Mouse (Mus musculus) CH12.LX (cell line): ENCODE results near the gene Tinf2. TPM values are rescaled to one million over a fixed set of nuclear protein-coding genes. Genes with fewer than 3 reads are reported as not detected.
A peak's percentile ranks its signal among the peaks of the same experiment; 100 is the strongest.

Source experiments
- DNase-seq: peaks from one replicate; pipeline ENCODE4 v3.0.0-alpha.2; 2013; ENCODE audit errors: extremely low read depth
- H3K27ac ChIP-seq: 2 replicates; pipeline ENCODE4 v1.5.1; 2012; ENCODE audit warnings: low read depth, mild to moderate bottlenecking, control low read depth, moderate library complexity; ENCODE audit not compliant: insufficient read depth
- H3K27me3 ChIP-seq: replicated peaks from 2 replicates; pipeline ENCODE3; 2012; ENCODE audit warnings: inconsistent platforms
- H3K36me3 ChIP-seq, 2 experiments: replicated peaks in 1 of 2; 2 replicates each; pipeline versions ENCODE3 to v1.6.1; 2012; ENCODE audit warnings: inconsistent platforms in 1 of 2, low read length in 1 of 2, mild to moderate bottlenecking in 1 of 2, mixed read lengths in 1 of 2, moderate library complexity in 1 of 2; ENCODE audit not compliant: control insufficient read depth in 1 of 2, insufficient read depth in 1 of 2
- H3K4me1 ChIP-seq, 2 experiments: 2 replicates each; pipeline ENCODE4 v1.6.1; 2012; ENCODE audit warnings: inconsistent platforms in 1 of 2, moderate library complexity in 1 of 2; ENCODE audit not compliant: insufficient read depth in 2 of 2, control insufficient read depth in 1 of 2
- H3K4me2 ChIP-seq: 2 replicates; pipeline ENCODE4 v1.6.1; 2012; ENCODE audit warnings: low read depth, mild to moderate bottlenecking, control low read depth; ENCODE audit not compliant: poor library complexity, insufficient read depth, severe bottlenecking
- H3K4me3 ChIP-seq, 3 experiments: fragments of 150-350 bp in 1 of 3; sonication (generic) in 1 of 3; replicated peaks in 1 of 3; 2 replicates each; pipeline versions ENCODE3 to v1.5.1; 2011 to 2012; ENCODE audit warnings: low read depth in 2 of 3, low read length in 2 of 3, mild to moderate bottlenecking in 2 of 3, moderate library complexity in 2 of 3, control low read depth in 1 of 3, improper control_type of control experiment in 1 of 3, inconsistent platforms in 1 of 3, mixed read lengths in 1 of 3; ENCODE audit not compliant: poor library complexity in 1 of 3
- H3K79me2 ChIP-seq: replicated peaks from 2 replicates; pipeline ENCODE4 v1.6.1; 2012; ENCODE audit warnings: mild to moderate bottlenecking, moderate library complexity; ENCODE audit not compliant: control insufficient read depth, poor library complexity, insufficient read depth, severe bottlenecking; ENCODE audit errors: extremely low read depth
- H3K9ac ChIP-seq: 2 replicates; pipeline ENCODE4 v1.6.1; 2012; ENCODE audit warnings: low read depth, mild to moderate bottlenecking, control low read depth, moderate library complexity; ENCODE audit not compliant: insufficient read depth
- H3K9me3 ChIP-seq: replicated peaks from 2 replicates; pipeline ENCODE3; 2012; ENCODE audit warnings: low read length, inconsistent platforms, mixed read lengths
- BHLHE40 ChIP-seq: IDR thresholded peaks from 2 replicates; pipeline ENCODE4 v1.6.1; 2011; ENCODE audit warnings: mild to moderate bottlenecking, low read depth, low read length, improper control_type of control experiment
- CHD1 ChIP-seq: IDR thresholded peaks from 2 replicates; pipeline ENCODE4 v1.6.1; 2012; ENCODE audit warnings: low read depth, low read length, improper control_type of control experiment, inconsistent platforms
- CHD2 ChIP-seq: IDR thresholded peaks from 2 replicates; pipeline ENCODE4 v1.6.1; 2011; ENCODE audit warnings: low read length, improper control_type of control experiment
- CTCF ChIP-seq, 2 experiments: IDR thresholded peaks in 1 of 2; conservative IDR thresholded peaks in 1 of 2; 2 replicates each; pipeline ENCODE4 v1.5.1; 2011 to 2012; ENCODE audit warnings: low read depth in 2 of 2, low read length in 2 of 2, improper control_type of control experiment in 1 of 2, inconsistent platforms in 1 of 2, mild to moderate bottlenecking in 1 of 2, moderate library complexity in 1 of 2
- ELF1 ChIP-seq: IDR thresholded peaks from 2 replicates; pipeline ENCODE4 v1.6.1; 2014; ENCODE audit warnings: low read depth, mild to moderate bottlenecking, inconsistent platforms, low read length, improper control_type of control experiment
- EP300 ChIP-seq: IDR thresholded peaks from 2 replicates; pipeline ENCODE4 v1.6.1; 2011; ENCODE audit warnings: low read length, improper control_type of control experiment
- GABPA ChIP-seq: IDR thresholded peaks from 2 replicates; pipeline ENCODE4 v1.6.1; 2012; ENCODE audit warnings: low read depth, low read length, improper control_type of control experiment, inconsistent platforms; ENCODE audit not compliant: insufficient replicate concordance
- HCFC1 ChIP-seq: IDR thresholded peaks from 2 replicates; pipeline ENCODE4 v1.6.1; 2012; ENCODE audit warnings: low read depth, mild to moderate bottlenecking, inconsistent platforms, low read length, improper control_type of control experiment
- JUND ChIP-seq: conservative IDR thresholded peaks from 2 replicates; pipeline ENCODE4 v1.6.1; 2011; ENCODE audit warnings: low read depth, low read length, improper control_type of control experiment
- KAT2A ChIP-seq: IDR thresholded peaks from 2 replicates; pipeline ENCODE4 v1.6.1; 2012; ENCODE audit warnings: low read length, improper control_type of control experiment, inconsistent platforms; ENCODE audit not compliant: insufficient replicate concordance
- MAZ ChIP-seq: IDR thresholded peaks from 2 replicates; pipeline ENCODE4 v1.6.1; 2012; ENCODE audit warnings: low read depth, mild to moderate bottlenecking, inconsistent platforms, low read length, improper control_type of control experiment, moderate library complexity
- MEF2A ChIP-seq: IDR thresholded peaks from 2 replicates; pipeline ENCODE4 v1.6.1; 2014; ENCODE audit warnings: low read depth, mild to moderate bottlenecking, inconsistent platforms, low read length, improper control_type of control experiment, borderline replicate concordance
- MXI1 ChIP-seq: IDR thresholded peaks from 2 replicates; pipeline ENCODE4 v1.6.1; 2011; ENCODE audit warnings: mild to moderate bottlenecking, low read depth, low read length, improper control_type of control experiment
- MYC ChIP-seq: IDR thresholded peaks from 2 replicates; pipeline ENCODE4 v1.6.1; 2011; ENCODE audit warnings: low read depth, mild to moderate bottlenecking, improper control_type of control experiment, low read length
- POLR2AphosphoS2 ChIP-seq: IDR thresholded peaks from 2 replicates; pipeline ENCODE4 v1.6.1; 2011; ENCODE audit warnings: low read depth, low read length, improper control_type of control experiment
- RAD21 ChIP-seq: IDR thresholded peaks from 2 replicates; pipeline ENCODE4 v1.6.1; 2011; ENCODE audit warnings: low read depth, mild to moderate bottlenecking, low read length, improper control_type of control experiment, moderate library complexity
- RCOR1 ChIP-seq: conservative IDR thresholded peaks from 2 replicates; pipeline ENCODE4 v1.6.1; 2012; ENCODE audit warnings: low read depth, mild to moderate bottlenecking, inconsistent platforms, low read length, improper control_type of control experiment
- SIN3A ChIP-seq: IDR thresholded peaks from 2 replicates; pipeline ENCODE4 v1.6.1; 2012; ENCODE audit warnings: low read length, improper control_type of control experiment, inconsistent platforms
- SMC3 ChIP-seq: IDR thresholded peaks from 2 replicates; pipeline ENCODE4 v1.6.1; 2011; ENCODE audit warnings: low read depth, low read length, improper control_type of control experiment
- UBTF ChIP-seq: IDR thresholded peaks from 2 replicates; pipeline ENCODE4 v1.6.1; 2012; ENCODE audit warnings: low read depth, mild to moderate bottlenecking, inconsistent platforms, low read length, improper control_type of control experiment, moderate library complexity
- USF1 ChIP-seq: IDR thresholded peaks from 2 replicates; pipeline ENCODE4 v1.6.1; 2014; ENCODE audit warnings: low read depth, mild to moderate bottlenecking, inconsistent platforms, low read length, improper control_type of control experiment
- ZC3H11A ChIP-seq: IDR thresholded peaks from 2 replicates; pipeline ENCODE4 v1.6.1; 2012; ENCODE audit warnings: low read depth, mild to moderate bottlenecking, inconsistent platforms, low read length, improper control_type of control experiment
- ZMIZ1 ChIP-seq: IDR thresholded peaks from 2 replicates; pipeline ENCODE4 v1.6.1; 2012; ENCODE audit warnings: low read depth, mild to moderate bottlenecking, inconsistent platforms, low read length, improper control_type of control experiment
- dilution Hi-C: fragments of 300-500 bp; cut with MboI; formaldehyde crosslinking; loops from 2 replicates; pipeline ENCODE4 v1.14.3; 2020; ENCODE audit warnings: low sequenced_read_pairs; ENCODE audit not compliant: extremely low pct_unique_long_range_greater_than_20kb, extremely low pct_ligation_motif_present
- in situ Hi-C: fragments of 300-500 bp; cut with MboI; formaldehyde crosslinking; loops from 3 replicates; pipeline ENCODE4 v1.14.3; 2019; ENCODE audit warnings: low sequenced_read_pairs, low pct_ligation_motif_present, low pct_unique_long_range_greater_than_20kb, mixed read lengths
- polyA plus RNA-seq: library from polyadenylated mRNA; unstranded; fragments of >175 nt; gene quantifications from 2 replicates; pipeline ENCODE4 v1.2.1, GENCODE M21; 2012; ENCODE audit warnings: low read depth; ENCODE audit not compliant: insufficient read length
- total RNA-seq, 2 experiments: library from RNA; depleted of rRNA; stranded (reverse); fragments of 300-350 nt in 1 of 2; fragments of >200 nt in 1 of 2; gene quantifications; 2 replicates each; pipeline ENCODE4 v1.2.3; 2012 to 2014

Gene Tinf2
- total and polyA plus RNA-seq, 3 experiments, result 23.3 to 31.1 (median 29.1) TPM

DNA sequence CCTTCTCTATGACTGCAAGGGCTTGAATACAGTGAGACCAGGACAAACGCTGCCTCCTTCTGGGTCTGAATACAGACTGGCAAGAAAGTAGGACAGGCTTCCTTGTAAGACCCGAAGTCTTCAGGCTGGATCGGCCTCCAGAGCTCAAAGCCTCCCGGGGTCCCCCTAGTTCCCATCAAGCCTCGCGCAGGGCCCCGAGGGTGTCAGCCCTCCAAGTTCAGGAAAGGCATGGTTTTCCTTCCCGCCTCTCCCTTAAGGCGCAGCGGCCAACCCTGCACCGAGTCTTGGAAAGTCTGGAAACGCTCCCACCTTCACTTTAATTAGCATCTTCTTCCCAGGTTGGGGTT lies 10.2 kb downstream of the Tinf2 start:
- Histone ChIP-seq H3K4me2 (peak overlapping the region; percentile 39; the same call in 1 of the 2 replicates), H3K9me3 (no peaks in the 10 kb centered on the region), H3K79me2 (peaks cover 45% of the 10 kb centered on the region), H3K36me3 (peaks cover 16 to 48% of the 10 kb centered on the region in 2 experiments), H3K9ac (peak overlapping the region; percentile 84), H3K4me1 (peaks cover 15 to 52% of the 10 kb centered on the region in 2 experiments; a peak in 3 of 4 replicates), H3K27ac (peak overlapping the region; percentile 84; the same call in 1 of the 2 replicates), H3K4me3 (peak overlapping the region; percentile 56 to 76 (median 74)), H3K27me3 (no peaks in the 10 kb centered on the region)
- in situ Hi-C loops, result no loop called here
- dilution Hi-C loops, result no loop called here
- DNase-seq, result peak; percentile 27
- 0 out of 2 replicates have a peak, but pooled peaks have one; percentile 10 for TF ChIP-seq MAZ
- TF ChIP-seq UBTF, result peak; percentile 49; the same call in 1 of the 2 replicates
- TF ChIP-seq POLR2AphosphoS2, result no peak

- no peak overlapping the region for H3K9ac ChIP-seq
- H3K27ac ChIP-seq, result no peak overlapping the region
- in situ Hi-C loops, result no loop called here
- peaks cover 21 to 62% of the 10 kb centered on the region in 2 experiments for H3K36me3 ChIP-seq
- H3K9me3 ChIP-seq, result no peaks in the 10 kb centered on the region
- TF ChIP-seq CHD2, result 0 out of 2 replicates have a peak, but pooled peaks have one; percentile 44
- peak; percentile 79 for TF ChIP-seq POLR2AphosphoS2
- TF ChIP-seq SIN3A, result no peak; the same call in 1 of the 2 replicates
- H3K4me2 ChIP-seq, result no peak overlapping the region; the same call in 1 of the 2 replicates
- no peak for DNase-seq
- H3K4me1 ChIP-seq, result peaks cover 0 to 16% of the 10 kb centered on the region in 2 experiments; a peak in 2 of 4 replicates
- dilution Hi-C loops, result no loop called here
- H3K79me2 ChIP-seq, result peaks cover 6% of the 10 kb centered on the region
- H3K27me3 ChIP-seq, result no peaks in the 10 kb centered on the region
- H3K4me3 ChIP-seq, result peak overlapping the region in 2 of 3 experiments; percentile 70 to 79
Observed at GRCm38 (mm10) chr14:55660636-55661035, 21.0 kb downstream of the Tinf2 start.

DNA sequence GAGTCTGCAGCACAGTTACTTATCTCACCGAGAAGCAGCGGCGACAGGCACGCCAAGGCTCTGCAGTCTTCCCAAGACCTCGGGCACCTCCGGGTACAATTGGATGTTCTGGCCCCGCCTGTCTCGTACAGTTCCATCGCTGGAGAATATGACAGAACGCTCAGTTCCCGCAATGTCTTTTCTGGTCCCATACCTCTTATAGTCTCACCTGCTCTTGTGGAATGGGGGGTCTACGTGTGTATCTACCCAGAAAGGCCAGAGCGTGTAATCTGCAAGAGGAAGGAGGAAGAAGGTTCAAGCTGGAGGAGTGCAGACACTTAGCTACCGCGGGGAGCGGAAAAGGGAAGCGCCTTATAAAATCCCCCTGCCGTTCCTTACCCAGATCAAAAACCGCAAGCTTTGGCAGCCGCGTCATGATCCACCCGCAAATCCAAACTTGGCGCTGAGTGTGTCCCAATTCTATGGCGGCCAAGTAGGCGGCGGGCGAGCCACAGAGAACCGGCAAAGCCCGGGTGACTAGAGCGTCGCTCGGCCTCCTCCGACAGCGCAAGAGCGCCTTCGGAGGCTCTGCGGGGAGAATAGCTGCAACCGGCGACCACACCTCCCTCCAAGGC lies 21.6 kb downstream of the Tinf2 start, which contains the start of gene Mdp1:
Gene Mdp1 (minus strand): TSS at position 549 of the 614 bp plus-strand sequence.
- H3K36me3 ChIP-seq, result peaks cover 21 to 60% of the 10 kb centered on the region in 2 experiments
- H3K79me2 ChIP-seq, result peaks cover 4% of the 10 kb centered on the region
- peaks cover 0 to 16% of the 10 kb centered on the region in 2 experiments; a peak in 2 of 4 replicates for H3K4me1 ChIP-seq
- peak within 1 kb of the TSS; percentile 87 for H3K9ac ChIP-seq
- dilution Hi-C loops (no loop called here), in situ Hi-C loops (no loop called here)
- peak within 1 kb of the TSS; percentile 95 for H3K4me2 ChIP-seq
- no peaks in the 10 kb centered on the region for H3K9me3 ChIP-seq
- peak; percentile 74 for DNase-seq
- no peak within 1 kb of the TSS for H3K27ac ChIP-seq
- peak within 1 kb of the TSS; percentile 64 to 79 (median 70) for H3K4me3 ChIP-seq
- H3K27me3 ChIP-seq, result no peaks in the 10 kb centered on the region
- TF ChIP-seq JUND (no peak), SMC3 (peak; percentile 21; the same call in 1 of the 2 replicates), MAZ (no peak; the same call in 1 of the 2 replicates), SIN3A (peak; percentile 73), ZC3H11A (no peak), MXI1 (peak; percentile 81), ZMIZ1 (no peak), EP300 (no peak), CHD1 (no peak), MEF2A (peak; percentile 73), MYC (no peak), GABPA (peak; percentile 68; the same call in 1 of the 2 replicates), RCOR1 (no peak), ELF1 (peak; percentile 56; the same call in 1 of the 2 replicates), KAT2A (peak; percentile 48; the same call in 1 of the 2 replicates), USF1 (no peak), BHLHE40 (no peak), HCFC1 (peak; percentile 80), RAD21 (no peak; the same call in 1 of the 2 replicates), CTCF (conservative IDR thresholded peaks at IDR 0.05 in 1 of 2, IDR thresholded peaks at IDR 0.05 in 1 of 2; ENCODE audit: low read depth in 2 of 2, low read length in 2 of 2) (peak in 1 of 2 experiments; percentile 76; a peak in 2 of 4 replicates), UBTF (no peak; the same call in 1 of the 2 replicates)
